Mouse (Mus musculus) ES-Bruce4 (cell line): ENCODE results near the gene Hist1h4c. TPM values are rescaled to one million over a fixed set of nuclear protein-coding genes. Genes with fewer than 3 reads are reported as not detected.

Experiments
- H3K27ac ChIP-seq: 2 replicates; pipeline ENCODE4 v1.5.1; 2012; ENCODE audit warnings: low read length, inconsistent platforms; ENCODE audit not compliant: insufficient read depth
- H3K27me3 ChIP-seq: 2 replicates; pipeline ENCODE4 v1.6.1; 2012; ENCODE audit warnings: mild to moderate bottlenecking, low read length, inconsistent platforms; ENCODE audit not compliant: control insufficient read depth, poor library complexity, insufficient read depth, severe bottlenecking
- H3K36me3 ChIP-seq: 2 replicates; pipeline ENCODE4 v1.6.1; 2012; ENCODE audit warnings: inconsistent platforms, mild to moderate bottlenecking, low read length, moderate library complexity; ENCODE audit not compliant: control insufficient read depth, poor library complexity, insufficient read depth, severe bottlenecking
- H3K4me1 ChIP-seq: one replicate; pipeline ENCODE4 v1.8.1; 2011; ENCODE audit warnings: low read length; ENCODE audit not compliant: control insufficient read depth, insufficient read depth
- H3K4me3 ChIP-seq: 2 replicates; pipeline ENCODE4 v1.5.1; 2011; ENCODE audit warnings: low read depth, mild to moderate bottlenecking, low read length
- H3K9ac ChIP-seq: 2 replicates; pipeline ENCODE4 v1.6.1; 2012; ENCODE audit warnings: low read depth, mild to moderate bottlenecking, inconsistent platforms; ENCODE audit not compliant: poor library complexity, severe bottlenecking
- H3K9me3 ChIP-seq: replicated peaks from 2 replicates; pipeline ENCODE4 v1.6.1; 2012; ENCODE audit warnings: mild to moderate bottlenecking, low read length, inconsistent platforms; ENCODE audit not compliant: control insufficient read depth, poor library complexity, insufficient read depth, severe bottlenecking
- CTCF ChIP-seq: IDR thresholded peaks from one replicate; pipeline ENCODE4 v1.8.1; 2011; ENCODE audit warnings: low read depth, low read length
- EP300 ChIP-seq: IDR thresholded peaks from 2 replicates; pipeline ENCODE4 v1.6.1; 2011; ENCODE audit warnings: low read depth, low read length; ENCODE audit not compliant: insufficient read depth
- POLR2A ChIP-seq: IDR thresholded peaks from one replicate; pipeline ENCODE4 v1.8.1; 2011; ENCODE audit warnings: low read length; ENCODE audit not compliant: insufficient read depth
- polyA plus RNA-seq: library from polyadenylated mRNA; stranded (reverse); fragments of >200 nt; gene quantifications from 2 replicates; pipeline ENCODE4 v1.2.4, GENCODE M21; 2011; ENCODE audit warnings: low read depth; ENCODE audit not compliant: missing spikeins, insufficient read depth, insufficient read length

Hist1h4c gene
- polyA plus RNA-seq, 1 experiment = 1.3 TPM

GRCm38 (mm10) chr13:23732156-23732804, 34.0 kb upstream of the Hist1h4c start:
- Histone ChIP-seq H3K4me1 (no peaks in the 10 kb centered on the region), H3K36me3 (no peaks in the 10 kb centered on the region), H3K4me3 (no peak overlapping the region), H3K27me3 (no peaks in the 10 kb centered on the region), H3K9me3 (no peaks in the 10 kb centered on the region), H3K27ac (no peak overlapping the region), H3K9ac (no peak overlapping the region)
- TF ChIP-seq CTCF (peak; percentile 22), EP300 (no peak), POLR2A (no peak)

- Histone ChIP-seq H3K27me3 (no peaks in the 10 kb centered on the region), H3K36me3 (no peaks in the 10 kb centered on the region), H3K9ac (no peak overlapping the region), H3K4me3 (no peak overlapping the region), H3K27ac (no peak overlapping the region), H3K4me1 (no peaks in the 10 kb centered on the region), H3K9me3 (no peaks in the 10 kb centered on the region)
- TF ChIP-seq POLR2A (no peak), CTCF (no peak), EP300 (no peak)
These were observed 32.2 kb upstream of the Hist1h4c start for GRCm38 (mm10) chr13:23730479-23730878.

GRCm38 (mm10) chr13:23729706-23730105, 31.5 kb upstream of the Hist1h4c start:
- Histone ChIP-seq H3K36me3 (no peaks in the 10 kb centered on the region), H3K4me3 (no peak overlapping the region), H3K9ac (no peak overlapping the region), H3K27me3 (no peaks in the 10 kb centered on the region), H3K27ac (no peak overlapping the region), H3K9me3 (no peaks in the 10 kb centered on the region), H3K4me1 (no peaks in the 10 kb centered on the region)
- TF ChIP-seq CTCF = no peak
- no peak for TF ChIP-seq EP300
- no peak for TF ChIP-seq POLR2A

GRCm38 (mm10) chr13:23729192-23729525, 30.9 kb upstream of the Hist1h4c start:
- no peaks in the 10 kb centered on the region for H3K27me3 ChIP-seq
- H3K9me3 ChIP-seq = no peaks in the 10 kb centered on the region
- no peaks in the 10 kb centered on the region for H3K4me1 ChIP-seq
- H3K27ac ChIP-seq = no peak overlapping the region
- H3K36me3 ChIP-seq = no peaks in the 10 kb centered on the region
- no peak overlapping the region for H3K9ac ChIP-seq
- no peak overlapping the region for H3K4me3 ChIP-seq
- no peak for TF ChIP-seq EP300
- TF ChIP-seq CTCF = no peak
- TF ChIP-seq POLR2A = no peak

- TF ChIP-seq CTCF (no peak), EP300 (no peak), POLR2A (no peak)
- H3K9ac ChIP-seq = no peak overlapping the region
- no peaks in the 10 kb centered on the region for H3K4me1 ChIP-seq
- no peak overlapping the region for H3K4me3 ChIP-seq
- no peaks in the 10 kb centered on the region for H3K36me3 ChIP-seq
- H3K27ac ChIP-seq = no peak overlapping the region
- no peaks in the 10 kb centered on the region for H3K9me3 ChIP-seq
- no peaks in the 10 kb centered on the region for H3K27me3 ChIP-seq
These were observed 30.4 kb upstream of the Hist1h4c start for GRCm38 (mm10) chr13:23728472-23729191.

- no peaks in the 10 kb centered on the region for H3K9me3 ChIP-seq
These were observed 27.0 kb upstream of the Hist1h4c start for GRCm38 (mm10) chr13:23725213-23725612.

More at GRCm38 (mm10) chr13:23725213-23725612, 27.0 kb upstream of the Hist1h4c start:
- H3K36me3 ChIP-seq = no peaks in the 10 kb centered on the region
- H3K27me3 ChIP-seq = no peaks in the 10 kb centered on the region
- H3K27ac ChIP-seq = no peak overlapping the region
- H3K9ac ChIP-seq = no peak overlapping the region
- no peak for TF ChIP-seq CTCF
- no peak overlapping the region for H3K4me3 ChIP-seq
- no peaks in the 10 kb centered on the region for H3K4me1 ChIP-seq
